Mouse (Mus musculus): ENCODE data around the gene Baz1b. TPM values are rescaled to one million over a fixed set of nuclear protein-coding genes. Genes with fewer than 3 reads are reported as not detected.
"Not testable (repeated sequence)": the region's sequence is repeated elsewhere in the genome, so short reads cannot be mapped to it uniquely, and the experiment has no call there.

Gene Baz1b
- total RNA-seq, 2 experiments from 2014 or later = 60.9 to 85.3 TPM

- DNase-seq (ENCODE audit: low spot score in 2 of 2) = no peak
- intact Hi-C loops (cut with DNase I) = no loop called here
These were observed 35.0 kb downstream of the Baz1b start for GRCm38 (mm10) chr5:135222066-135222465.

DNA sequence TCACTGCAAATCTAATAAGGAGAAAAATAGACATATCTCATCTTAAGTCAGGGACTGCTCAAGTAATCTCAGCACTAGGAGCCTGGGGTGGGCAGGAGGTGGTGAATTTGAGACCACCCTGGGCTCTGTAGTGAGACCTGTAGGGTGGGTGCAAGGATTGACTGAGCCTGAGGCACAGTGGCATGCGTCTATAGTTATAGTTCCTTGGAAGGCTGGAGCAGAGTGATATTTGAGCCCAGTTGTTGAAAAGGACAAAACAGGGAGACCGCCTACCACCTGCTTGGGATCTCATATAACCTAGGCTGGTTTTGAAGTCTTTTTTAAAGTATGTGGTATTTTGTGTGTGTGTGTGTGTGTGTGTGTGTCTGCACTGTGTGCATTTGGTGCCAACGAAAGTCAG is 37.1 kb downstream of the Baz1b start:
- intact Hi-C loops (cut with DNase I) = no loop called here

DNA sequence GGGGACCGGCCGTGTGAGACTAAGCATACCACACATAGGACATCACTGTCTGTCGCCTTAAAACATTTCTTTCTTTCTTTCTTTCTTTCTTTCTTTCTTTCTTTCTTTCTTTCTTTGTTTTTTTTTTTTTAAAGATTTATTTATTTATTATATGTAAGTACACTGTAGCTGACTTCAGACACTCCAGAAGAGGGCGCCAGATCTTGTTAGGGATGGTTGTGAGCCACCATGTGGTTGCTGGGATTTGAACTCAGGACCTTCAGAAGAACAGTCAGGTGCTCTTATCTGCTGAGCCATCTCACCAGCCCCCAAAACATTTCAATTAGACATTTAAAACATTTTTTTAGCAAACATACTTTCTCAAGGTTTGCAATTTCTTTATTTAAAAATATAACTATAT is 38.8 kb downstream of the Baz1b start:
- intact Hi-C loops (cut with DNase I); DNase-seq (ENCODE audit: low spot score in 2 of 2): not testable (repeated sequence)

More for the DNA sequence above, 37.1 kb downstream of the Baz1b start:
- DNase-seq (ENCODE audit: low spot score in 2 of 2) = no peak

- intact Hi-C loops (cut with DNase I) = no loop called here
- DNase-seq (ENCODE audit: low spot score in 2 of 2) = no peak
These were observed 43.1 kb downstream of the Baz1b start for GRCm38 (mm10) chr5:135230186-135230585.

DNA sequence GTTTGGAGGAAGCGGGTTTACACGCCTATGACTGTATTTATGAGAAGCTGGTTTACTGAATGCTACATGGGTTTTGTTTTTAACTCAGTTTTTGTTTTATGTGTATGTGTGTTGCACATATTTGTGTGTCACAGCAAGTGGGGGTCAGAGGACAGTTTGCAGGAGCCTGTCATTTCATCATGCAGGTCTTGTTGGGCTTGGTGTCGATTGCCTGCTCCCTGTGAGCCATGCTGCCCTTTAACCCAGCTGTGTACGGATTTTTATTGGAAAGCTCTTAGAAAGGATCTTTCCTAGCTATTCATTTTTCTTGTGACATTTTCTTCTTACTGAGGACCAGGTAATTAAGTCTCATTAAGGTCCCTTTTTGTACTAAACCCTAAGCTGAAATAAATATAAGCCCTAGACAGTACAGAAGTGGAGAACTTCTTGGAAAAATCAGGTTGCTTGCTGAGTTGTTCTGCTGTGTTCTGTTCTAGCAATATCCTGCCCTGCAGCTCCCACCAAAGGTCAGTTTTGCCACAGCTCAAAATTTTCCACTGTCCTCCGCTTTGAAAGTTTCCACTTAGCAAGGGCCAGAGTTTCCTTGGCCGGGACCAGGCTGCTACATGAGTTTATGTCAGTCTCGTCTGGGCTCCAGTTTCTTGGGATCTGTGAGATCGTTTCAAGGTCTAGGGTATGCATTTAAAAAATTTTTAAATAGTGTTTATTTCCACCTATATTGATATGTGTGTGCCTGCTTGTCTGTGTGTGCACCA is 46.3 kb downstream of the Baz1b start:
- DNase-seq (ENCODE audit: low spot score in 2 of 2) = no peak
- intact Hi-C loops (cut with DNase I) = no loop called here

GRCm38 (mm10) chr5:135236571-135236970 is 49.5 kb downstream of the Baz1b start:
- DNase-seq (ENCODE audit: low spot score in 2 of 2) = peak; percentile 49 to 63
- intact Hi-C loops (cut with DNase I) = loop anchor here (1.0 kb wide), 1 partner anchor 50 kb away; no protein-coding TSS in a partner anchor

DNA sequence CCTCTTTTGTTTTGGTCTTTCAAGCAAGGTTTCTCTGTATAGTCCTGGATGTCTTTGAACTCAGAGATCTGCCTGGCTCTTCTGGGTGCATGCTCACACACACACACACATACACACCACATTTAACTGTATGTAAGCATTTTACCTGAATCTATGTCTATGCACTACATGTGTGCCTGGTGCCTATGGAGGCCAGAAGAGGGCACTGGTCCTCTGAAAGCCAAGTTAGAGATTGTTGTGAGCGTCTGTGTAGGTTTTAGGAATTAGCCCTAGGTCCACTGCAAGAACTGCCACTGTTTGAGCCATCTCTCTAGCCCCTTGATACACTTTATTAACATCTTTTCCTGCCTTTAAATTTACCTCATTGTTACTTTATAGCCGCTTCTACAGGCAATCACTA is 51.8 kb downstream of the Baz1b start:
- intact Hi-C loops (cut with DNase I) = no loop called here
- DNase-seq (ENCODE audit: low spot score in 2 of 2) = no peak

GRCm38 (mm10) chr5:135241474-135241873 is 54.4 kb downstream of the Baz1b start:
- DNase-seq (ENCODE audit: low spot score in 2 of 2) = no peak
- intact Hi-C loops (cut with DNase I) = no loop called here

GRCm38 (mm10) chr5:135242136-135242535 is 55.1 kb downstream of the Baz1b start:
- no peak for DNase-seq (ENCODE audit: low spot score in 2 of 2)
- intact Hi-C loops (cut with DNase I) = no loop called here

- no peak for DNase-seq (ENCODE audit: low spot score in 2 of 2)
- intact Hi-C loops (cut with DNase I) = no loop called here
These were observed 55.5 kb downstream of the Baz1b start for GRCm38 (mm10) chr5:135242608-135243007.

DNA sequence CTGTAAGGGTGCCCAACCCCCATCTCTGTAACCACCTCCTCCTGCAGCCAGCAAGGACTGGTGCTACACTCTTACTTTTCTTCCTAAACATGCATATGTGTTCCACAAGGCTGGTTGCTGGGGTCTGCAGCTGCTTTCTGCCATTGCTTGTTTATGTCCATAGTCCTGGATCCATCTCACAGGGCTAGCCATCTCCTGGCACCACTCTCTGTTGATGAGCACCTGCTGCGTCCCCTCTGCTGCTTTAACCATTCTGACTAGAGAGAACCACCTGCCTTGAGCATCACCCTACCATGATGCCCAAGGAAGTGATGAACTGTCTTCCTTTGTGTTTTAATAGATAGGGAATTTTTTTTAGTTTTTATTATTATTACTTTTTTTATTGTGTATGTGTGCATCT is 56.1 kb downstream of the Baz1b start:
- DNase-seq (ENCODE audit: low spot score in 2 of 2) = no peak
- intact Hi-C loops (cut with DNase I) = no loop called here

DNA sequence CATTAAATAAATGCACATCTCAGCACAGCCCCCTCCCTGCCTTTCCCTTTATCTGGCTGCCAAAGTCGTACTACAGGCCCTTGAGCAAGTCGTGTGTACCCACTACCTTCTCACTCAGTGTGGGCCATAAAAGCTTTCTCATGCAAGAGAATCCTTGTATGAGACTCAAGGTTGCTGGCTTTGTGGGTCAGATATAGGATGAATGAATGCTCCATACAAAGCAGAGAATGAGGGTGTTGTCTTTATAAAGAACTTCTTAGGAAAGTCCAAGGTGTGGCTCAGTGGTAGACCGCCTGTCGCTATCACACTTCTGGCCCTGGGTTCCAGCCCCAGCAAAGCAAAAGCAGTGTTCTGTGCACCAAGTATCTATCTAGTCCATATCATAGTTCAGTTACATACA is 59.5 kb downstream of the Baz1b start:
- no peak for DNase-seq (ENCODE audit: low spot score in 2 of 2)
- intact Hi-C loops (cut with DNase I) = no loop called here

GRCm38 (mm10) chr5:135247337-135247736 is 60.3 kb downstream of the Baz1b start:
- intact Hi-C loops (cut with DNase I) = no loop called here

DNA sequence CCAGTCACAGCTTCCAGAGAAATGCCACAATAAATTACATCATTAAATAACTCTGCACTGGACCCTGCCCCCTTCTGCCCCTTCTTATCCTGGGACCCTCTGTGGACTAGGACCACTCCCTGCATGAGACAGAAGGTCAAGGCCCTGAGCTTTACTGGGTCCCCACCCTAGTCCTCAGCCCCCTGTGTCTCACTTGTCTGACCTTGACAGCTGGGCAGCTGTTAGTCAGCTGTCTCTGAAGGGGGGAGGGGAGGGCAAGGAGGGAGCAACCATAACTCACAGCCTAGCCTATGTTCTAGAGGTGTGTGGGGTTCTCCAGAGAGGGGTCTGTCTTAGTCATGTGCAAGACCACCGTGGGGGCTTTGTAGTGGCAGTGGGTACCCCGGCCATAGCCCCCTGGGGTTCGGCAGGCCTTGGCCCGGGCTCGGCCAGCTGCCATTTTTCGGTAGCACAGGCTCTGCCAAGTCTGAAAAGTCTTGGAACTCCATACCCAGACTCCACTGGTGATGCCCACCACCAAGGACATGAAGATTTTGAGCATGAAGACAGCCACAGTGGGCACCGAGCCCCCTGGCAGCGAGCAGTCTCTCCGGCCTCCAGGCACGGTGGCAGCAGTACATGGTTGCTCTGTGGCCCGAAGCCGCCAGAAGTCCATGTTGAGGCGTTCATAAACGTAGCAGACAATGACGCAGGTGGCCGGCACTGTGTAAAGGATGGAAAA is 62.1 kb downstream of the Baz1b start:
- intact Hi-C loops (cut with DNase I) = no loop called here
- DNase-seq (ENCODE audit: low spot score in 2 of 2) = no peak

More at GRCm38 (mm10) chr5:135247337-135247736, 60.3 kb downstream of the Baz1b start:
- DNase-seq (ENCODE audit: low spot score in 2 of 2) = no peak

- no peak for DNase-seq (ENCODE audit: low spot score in 2 of 2)
- intact Hi-C loops (cut with DNase I) = no loop called here
These were observed 63.4 kb downstream of the Baz1b start for GRCm38 (mm10) chr5:135250186-135251078.

DNA sequence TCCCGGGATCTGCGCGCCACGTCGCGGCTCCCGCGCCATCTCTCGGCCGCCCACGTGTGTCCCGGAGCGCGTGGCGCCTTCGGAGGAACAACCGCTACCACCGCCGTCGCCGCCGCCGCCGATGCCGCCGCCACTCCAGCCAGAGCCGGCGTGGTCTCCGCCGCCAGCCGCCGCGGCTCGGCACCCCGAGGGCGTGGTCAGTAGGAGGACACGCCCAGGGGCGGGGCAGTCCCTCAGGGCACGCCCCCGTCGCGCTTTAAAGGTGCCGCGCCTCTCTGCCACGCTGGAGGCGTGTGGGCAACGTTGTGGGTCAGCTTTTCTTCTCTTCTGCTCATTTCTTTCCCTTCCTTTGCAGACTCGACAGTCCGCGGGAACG is 64.0 kb downstream of the Baz1b start, which contains the start of gene Fzd9:
Fzd9 (minus strand) TSS at position 152 of the 376 bp plus-strand sequence.
- DNase-seq (ENCODE audit: low spot score in 2 of 2) = peak; percentile 83 to 84
- intact Hi-C loops (cut with DNase I) = no loop called here

- no peak for DNase-seq (ENCODE audit: low spot score in 2 of 2)
- intact Hi-C loops (cut with DNase I) = no loop called here
These were observed 66.8 kb downstream of the Baz1b start for GRCm38 (mm10) chr5:135253741-135254401.

DNA sequence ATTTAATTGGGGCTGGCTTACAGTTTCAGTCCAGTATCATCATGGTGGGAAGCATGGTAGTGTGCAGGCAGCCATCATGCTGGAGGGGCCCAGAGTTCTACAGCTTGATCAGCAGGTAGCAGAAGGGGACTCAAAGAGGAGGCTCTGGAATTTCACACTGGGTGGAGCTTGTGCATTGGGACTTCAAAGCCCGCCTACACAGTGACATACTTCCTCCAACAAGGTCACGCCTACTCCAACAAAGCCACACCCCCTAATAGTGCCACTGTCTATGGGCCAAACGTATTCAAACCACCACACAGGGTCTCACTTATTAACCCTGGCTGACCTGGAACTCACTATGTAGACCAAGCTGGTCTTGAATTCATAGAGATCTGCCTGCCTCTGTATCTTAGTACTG is 69.1 kb downstream of the Baz1b start:
- intact Hi-C loops (cut with DNase I) = no loop called here
- DNase-seq (ENCODE audit: low spot score in 2 of 2) = no peak

DNA sequence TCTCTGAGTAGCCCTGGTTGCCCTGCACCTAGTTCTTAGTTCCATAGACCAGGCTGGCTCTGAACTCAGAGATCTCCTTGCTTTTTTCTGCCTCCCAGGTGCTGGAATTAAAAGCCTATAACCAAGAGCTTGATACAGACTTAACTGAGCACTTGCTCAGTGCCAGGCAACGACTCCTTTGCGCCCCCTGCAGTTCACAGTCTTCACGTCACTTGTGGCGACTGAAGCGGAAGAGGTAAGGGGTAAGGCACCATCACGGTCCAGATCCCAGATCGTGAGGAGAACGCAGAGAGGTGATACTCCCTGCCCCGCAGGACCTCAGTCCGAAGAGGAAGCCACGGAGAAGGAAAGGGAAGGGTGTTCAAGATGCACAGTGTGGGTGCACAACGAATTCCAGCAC is 70.5 kb downstream of the Baz1b start:
- intact Hi-C loops (cut with DNase I) = no loop called here
- no peak for DNase-seq (ENCODE audit: low spot score in 2 of 2)
